Mouse (Mus musculus) monocyte, adult 2 months (primary cell): ENCODE results near the gene Gm21887.
"Not testable (repeated sequence)": the region's sequence is repeated elsewhere in the genome, so short reads cannot be mapped to it uniquely, and the experiment has no call there.

ENCODE experiments used
- DNase-seq, 2 experiments: peaks; one replicate each; pipeline ENCODE4 v3.0.0; 2022; ENCODE audit warnings: low spot score in 2 of 2, low read depth in 1 of 2

Gm21887 gene

GRCm38 (mm10) chrX:169997456-169997853 is 12.0 kb upstream of the Gm21887 start:
- not testable (repeated sequence) for DNase-seq

DNA sequence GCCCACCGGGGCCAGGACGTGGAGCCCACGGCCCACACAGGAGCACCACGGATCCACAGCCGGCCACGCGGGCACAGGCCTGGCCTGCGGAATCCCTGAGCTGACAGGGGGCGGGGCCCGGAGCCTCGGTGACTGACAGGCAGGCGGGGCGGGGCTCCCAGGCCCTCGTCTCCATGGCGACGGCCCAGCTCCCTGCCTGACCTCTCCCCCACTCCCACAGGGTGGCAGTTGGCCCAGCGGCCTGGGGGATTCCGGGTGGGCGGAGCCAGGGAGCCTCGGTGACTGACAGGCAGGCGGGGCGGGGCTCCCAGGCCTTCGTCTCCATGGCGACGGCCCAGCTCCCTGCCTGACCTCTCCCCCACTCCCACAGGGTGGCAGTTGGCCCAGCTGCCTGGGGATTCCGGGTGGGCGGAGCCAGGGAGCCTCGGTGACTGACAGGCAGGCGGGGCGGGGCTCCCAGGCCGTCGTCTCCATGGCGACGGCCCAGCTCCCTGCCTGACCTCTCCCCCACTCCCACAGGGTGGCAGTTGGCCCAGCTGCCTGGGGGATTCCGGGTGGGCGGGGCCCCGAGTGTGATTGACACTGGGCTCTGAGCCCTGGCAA is 11.5 kb upstream of the Gm21887 start:
- DNase-seq: peak; percentile 100

- not testable (repeated sequence) for DNase-seq
Measured at GRCm38 (mm10) chrX:169998559-169999219, 10.8 kb upstream of the Gm21887 start.

DNA sequence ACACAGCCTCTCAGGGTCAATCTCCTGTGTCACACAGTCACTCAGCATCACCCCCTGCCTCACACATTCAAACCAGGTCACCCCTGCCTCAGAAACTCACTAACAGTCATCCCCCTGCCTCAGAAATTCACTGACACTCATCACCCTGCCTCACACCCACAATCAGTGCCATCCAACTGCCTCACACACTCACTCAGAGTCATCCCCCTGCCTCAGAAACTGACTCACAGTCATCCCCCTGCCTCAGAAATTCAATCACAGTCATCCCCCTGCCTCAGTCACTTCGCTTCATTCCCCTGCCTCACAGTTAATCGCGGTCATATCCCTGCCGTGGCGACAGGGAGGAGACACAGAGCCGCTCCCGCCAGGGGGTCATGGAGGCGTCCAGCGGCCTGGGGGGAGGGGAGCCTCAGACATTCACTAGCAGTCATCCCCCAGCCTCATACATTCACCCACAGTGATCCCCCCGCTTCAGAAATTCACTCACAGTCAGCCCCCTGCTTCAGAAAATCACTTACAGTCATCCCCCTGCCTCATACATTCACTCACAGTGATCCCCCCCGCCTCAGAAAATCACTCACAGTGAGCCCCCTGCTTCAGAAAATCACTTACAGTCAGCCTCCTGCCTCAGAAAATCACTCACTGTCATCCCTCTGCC is 10.1 kb upstream of the Gm21887 start:
- DNase-seq: peak in 1 of 2 experiments; percentile 52

GRCm38 (mm10) chrX:169999912-170000641 is 9.4 kb upstream of the Gm21887 start:
- not testable (repeated sequence) for DNase-seq

- DNase-seq: not testable (repeated sequence)
Measured at GRCm38 (mm10) chrX:170000642-170001387, 8.6 kb upstream of the Gm21887 start.

GRCm38 (mm10) chrX:170001388-170001695 is 8.1 kb upstream of the Gm21887 start:
- DNase-seq: not testable (repeated sequence)

- not testable (repeated sequence) for DNase-seq
Measured at GRCm38 (mm10) chrX:170002510-170003197, 6.8 kb upstream of the Gm21887 start.

GRCm38 (mm10) chrX:170003536-170003935 is 5.9 kb upstream of the Gm21887 start:
- DNase-seq: not testable (repeated sequence)

GRCm38 (mm10) chrX:170004236-170004635 is 5.2 kb upstream of the Gm21887 start:
- not testable (repeated sequence) for DNase-seq

GRCm38 (mm10) chrX:170004793-170005192 is 4.7 kb upstream of the Gm21887 start:
- not testable (repeated sequence) for DNase-seq

DNA sequence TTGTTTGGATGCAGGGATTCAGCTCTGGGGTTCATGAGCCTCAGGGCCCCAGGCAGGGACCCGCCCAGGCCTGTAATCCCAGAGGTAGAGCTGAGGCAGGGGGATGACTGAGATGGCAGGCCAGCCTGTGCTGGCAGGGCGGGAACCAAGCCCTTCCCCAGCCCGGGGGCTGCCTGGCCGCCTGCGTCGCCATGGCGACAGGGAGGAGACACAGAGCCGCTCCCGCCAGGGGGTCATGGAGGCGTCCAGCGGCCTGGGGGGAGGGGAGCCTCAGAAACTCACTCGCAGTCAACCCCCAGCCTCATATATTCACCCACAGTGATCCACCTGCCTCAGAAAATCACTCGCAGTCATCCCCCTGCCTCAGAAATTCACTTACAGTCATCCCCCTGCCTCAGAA is 4.3 kb upstream of the Gm21887 start:
- DNase-seq: not testable (repeated sequence)

DNA sequence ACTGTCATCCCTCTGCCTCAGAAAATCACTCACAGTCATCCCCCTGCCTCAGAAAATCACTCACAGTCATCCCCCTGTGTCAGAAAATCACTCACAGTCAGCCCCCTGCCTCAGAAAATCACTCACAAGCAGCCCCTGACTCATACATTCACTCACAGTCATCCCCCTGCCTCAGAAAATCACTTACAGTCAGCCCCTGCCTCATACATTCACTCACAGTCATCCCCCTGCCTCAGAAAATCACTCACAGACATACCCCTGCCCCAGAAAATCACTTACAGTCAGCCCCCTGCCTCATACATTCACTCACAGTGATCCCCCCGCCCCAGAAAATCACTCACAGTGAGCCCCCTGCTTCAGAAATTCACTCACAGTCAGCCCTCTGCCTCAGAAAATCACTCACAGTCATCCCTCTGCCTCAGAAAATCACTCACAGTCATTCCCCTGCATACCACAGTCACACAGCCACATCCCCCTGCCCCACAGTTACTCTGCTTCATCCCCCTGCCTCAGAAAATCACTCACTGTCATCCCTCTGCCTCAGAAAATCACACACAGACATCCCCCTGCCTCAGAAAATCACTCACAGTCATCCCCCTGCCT is 3.7 kb upstream of the Gm21887 start:
- DNase-seq: not testable (repeated sequence)

- DNase-seq: not testable (repeated sequence)
Measured at GRCm38 (mm10) chrX:170006694-170007247, 2.7 kb upstream of the Gm21887 start.

DNA sequence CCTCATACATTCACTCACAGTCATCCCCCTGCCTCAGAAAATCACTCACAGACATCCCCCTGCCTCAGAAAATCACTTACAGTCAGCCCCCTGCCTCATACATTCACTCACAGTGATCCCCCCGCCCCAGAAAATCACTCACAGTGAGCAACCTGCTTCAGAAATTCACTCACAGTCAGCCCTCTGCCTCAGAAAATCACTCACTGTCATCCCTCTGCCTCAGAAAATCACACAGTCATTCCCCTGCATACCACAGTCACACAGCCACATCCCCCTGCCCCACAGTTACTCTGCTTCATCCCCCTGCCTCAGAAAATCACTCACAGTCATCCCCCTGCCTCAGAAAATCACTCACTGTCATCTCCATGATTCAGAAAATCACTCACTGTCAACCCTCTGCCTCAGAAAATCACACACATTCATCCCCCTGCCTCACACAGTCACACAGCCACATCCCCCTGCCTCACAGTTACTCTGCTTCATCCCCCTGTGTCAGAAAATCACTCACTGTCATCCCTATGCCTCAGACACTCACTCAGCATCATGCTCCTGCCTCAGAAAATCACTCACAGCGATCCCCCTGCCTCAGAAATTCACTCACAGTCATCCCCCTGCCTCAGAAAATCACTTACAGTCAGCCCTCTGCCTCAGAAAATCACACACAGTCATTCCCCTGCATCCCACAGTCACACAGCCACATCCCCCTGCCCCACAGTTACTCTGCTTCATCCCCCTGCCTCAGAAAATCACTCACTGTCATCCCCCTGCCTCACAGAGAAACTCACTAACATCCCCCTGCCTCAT is 1.9 kb upstream of the Gm21887 start:
- DNase-seq: not testable (repeated sequence)

DNA sequence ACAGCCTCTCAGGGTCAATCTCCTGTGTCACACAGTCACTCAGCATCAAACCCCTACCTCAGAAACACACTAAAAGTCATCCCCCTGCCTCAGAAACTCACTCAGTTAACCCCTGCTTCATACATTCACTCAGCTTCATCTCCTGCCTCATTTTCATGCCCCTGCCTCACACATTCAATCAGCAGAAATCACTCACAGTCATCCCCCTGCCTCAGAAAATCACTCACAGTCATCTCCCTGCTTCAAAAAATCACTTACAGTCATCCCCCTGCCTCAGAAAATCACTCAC is 1.3 kb upstream of the Gm21887 start:
- not testable (repeated sequence) for DNase-seq

DNA sequence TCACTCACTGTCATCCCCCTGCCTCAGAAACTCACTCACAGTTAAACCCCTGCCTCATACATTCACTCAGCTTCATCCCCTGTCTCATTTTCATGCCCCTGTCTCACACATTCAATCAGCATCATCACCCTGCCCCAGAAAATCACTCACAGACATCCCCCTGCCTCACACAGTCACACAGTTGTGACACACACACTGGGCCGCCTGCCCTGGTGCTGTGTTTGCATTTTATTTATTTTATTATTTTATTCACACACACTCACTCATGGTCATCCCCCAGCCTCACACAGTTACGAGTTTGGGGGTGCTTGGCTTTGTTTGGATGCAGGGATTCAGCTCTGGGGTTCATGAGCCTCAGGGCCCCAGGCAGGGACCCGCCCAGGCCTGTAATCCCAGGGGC is 875 bp upstream of the Gm21887 start:
- peak in 1 of 2 experiments; percentile 44 for DNase-seq

DNA sequence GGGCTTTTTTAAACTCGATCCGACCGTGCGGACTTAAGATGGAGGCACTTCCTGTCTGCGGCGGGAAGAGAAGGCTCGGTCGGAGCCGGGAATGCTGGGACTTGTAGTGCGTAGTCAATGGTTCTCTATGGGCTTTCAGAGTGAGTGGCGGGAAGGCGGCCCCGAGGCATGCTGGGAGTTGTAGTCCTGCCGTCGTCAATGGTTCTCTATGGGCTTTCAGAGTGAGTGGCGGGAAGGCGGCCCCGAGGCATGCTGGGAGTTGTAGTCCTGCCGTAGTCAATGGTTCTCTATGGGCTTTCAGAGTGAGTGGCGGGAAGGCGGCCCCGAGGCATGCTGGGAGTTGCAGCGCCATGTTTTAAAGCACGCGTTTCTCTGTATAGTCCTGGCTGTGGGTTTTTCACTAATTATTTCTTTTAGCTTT is 352 bp downstream of the Gm21887 start:
- peak; percentile 100 for DNase-seq
